In the genomic region with DNA sequence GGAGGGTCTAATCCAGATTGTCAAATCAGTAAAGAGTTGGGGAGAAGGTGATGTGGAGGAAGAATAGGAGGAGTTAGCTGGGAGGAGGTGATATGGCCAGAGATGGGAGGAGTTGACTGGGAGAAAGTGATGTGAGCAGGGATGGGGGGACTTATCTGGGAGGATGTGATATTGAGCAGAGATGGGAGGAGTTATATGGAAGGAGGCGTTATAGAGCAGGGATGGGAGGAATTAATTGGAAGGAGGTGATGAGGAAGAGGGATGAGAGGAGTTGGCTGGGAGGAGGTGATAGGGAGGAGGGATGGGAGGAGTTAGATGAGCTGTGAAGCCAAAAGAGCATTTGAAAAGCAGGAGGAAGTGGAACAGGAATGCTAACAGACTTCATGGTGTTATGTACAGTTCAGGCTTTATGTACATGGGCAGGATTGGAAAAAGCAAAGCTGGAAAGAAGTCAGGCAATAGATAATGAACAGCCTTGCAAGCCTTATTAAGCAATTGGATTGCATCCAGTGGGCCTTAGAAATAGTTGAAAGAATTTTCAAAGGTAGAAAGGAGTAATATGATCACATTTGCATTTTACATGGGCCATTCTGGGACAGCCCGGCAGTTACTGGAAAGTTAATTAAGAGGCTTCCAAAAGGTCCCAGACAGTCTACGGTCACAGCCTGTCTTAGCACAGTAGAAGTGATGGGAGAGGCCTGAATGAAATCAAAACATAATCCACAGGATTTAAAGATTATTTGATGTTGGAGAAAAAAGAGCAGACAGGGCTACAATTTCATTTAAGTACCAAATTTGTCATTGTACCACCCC, we compare ENCODE assay signal across 20 mouse cellular contexts.
DNase-seq lines count a peak whose midpoint lies in the region; ATAC-seq and TF ChIP-seq lines count a peak whose summit lies in the region.
"Had no signal": no experiment of that assay in that cellular context is flagged by ENCODE, and none has a peak within 500 bp of the region (broad histone marks: within the 10 kb centered on the region; RNA-seq: fewer than 3 reads in every experiment).

No protein-coding gene starts in this region.

- WGBS in forebrain, embryonic 11.5 days = 65% methylated on average over 3 of the region's 3 CpGs
- WGBS in forebrain, embryonic 10.5 days = 80% methylated on average over 3 of the region's 3 CpGs
- WGBS in midbrain, embryonic 14.5 days = 65% methylated on average over 3 of the region's 3 CpGs
- 66% methylated on average over 3 of the region's 3 CpGs for WGBS in midbrain, embryonic 16.5 days
- WGBS in forebrain, embryonic 16.5 days = 27% methylated on average over 3 of the region's 3 CpGs
- WGBS in midbrain, postnatal 0 days = 62% methylated on average over 3 of the region's 3 CpGs
- 70% methylated on average over 3 of the region's 3 CpGs for WGBS in heart, embryonic 11.5 days (ENCODE audit: insufficient replicate concordance)

- no peaks in the 10 kb centered on the region for H3K36me3 ChIP-seq in forebrain, embryonic 11.5 days (ENCODE audit: control insufficient read depth, insufficient read depth, low read length)
- no peaks in the 10 kb centered on the region for H3K36me3 ChIP-seq in forebrain, embryonic 10.5 days (replicated peaks)
- H3K36me3 ChIP-seq in midbrain, embryonic 14.5 days (ENCODE audit: control insufficient read depth, insufficient read depth, low read length) = no peaks in the 10 kb centered on the region
- H3K36me3 ChIP-seq in midbrain, embryonic 16.5 days (ENCODE audit: control insufficient read depth, insufficient read depth, low read length) = no peaks in the 10 kb centered on the region
- H3K36me3 ChIP-seq in forebrain, embryonic 16.5 days (ENCODE audit: control insufficient read depth, insufficient read depth) = no peaks in the 10 kb centered on the region
- no peaks in the 10 kb centered on the region for H3K36me3 ChIP-seq in midbrain, postnatal 0 days (ENCODE audit: insufficient read depth, low read length)
- H3K36me3 ChIP-seq in heart, embryonic 11.5 days (ENCODE audit: control insufficient read depth, insufficient read depth, low read length) = no peaks in the 10 kb centered on the region
- H3K36me3 ChIP-seq: heart, embryonic 15.5 days; intestine, embryonic 15.5 days had no signal

- no peaks in the 10 kb centered on the region for H3K4me1 ChIP-seq in forebrain, embryonic 11.5 days (replicated peaks; ENCODE audit: control insufficient read depth, insufficient read depth, low read length)
- no peaks in the 10 kb centered on the region for H3K4me1 ChIP-seq in forebrain, embryonic 10.5 days
- H3K4me1 ChIP-seq in midbrain, embryonic 14.5 days (ENCODE audit: control insufficient read depth, insufficient read depth, low read length) = no peaks in the 10 kb centered on the region
- no peaks in the 10 kb centered on the region for H3K4me1 ChIP-seq in midbrain, embryonic 16.5 days (ENCODE audit: control insufficient read depth, insufficient read depth, low read length)
- no peaks in the 10 kb centered on the region for H3K4me1 ChIP-seq in forebrain, embryonic 16.5 days (replicated peaks; ENCODE audit: control insufficient read depth, insufficient read depth, low read length)
- no peaks in the 10 kb centered on the region for H3K4me1 ChIP-seq in midbrain, postnatal 0 days (ENCODE audit: insufficient read depth, low read length)
- no peaks in the 10 kb centered on the region for H3K4me1 ChIP-seq in heart, embryonic 11.5 days (ENCODE audit: control insufficient read depth, insufficient read depth, low read length)
- H3K4me1 ChIP-seq: heart, embryonic 15.5 days; intestine, embryonic 15.5 days had no signal

- H3K4me3 ChIP-seq in forebrain, embryonic 11.5 days (ENCODE audit: low read depth, low read length) = no peak overlapping the region
- H3K4me3 ChIP-seq in forebrain, embryonic 10.5 days = no peak overlapping the region
- no peak overlapping the region for H3K4me3 ChIP-seq in midbrain, embryonic 14.5 days (replicated peaks; ENCODE audit: low read depth, low read length)
- no peak overlapping the region for H3K4me3 ChIP-seq in midbrain, embryonic 16.5 days (ENCODE audit: low read depth, low read length)
- H3K4me3 ChIP-seq in forebrain, embryonic 16.5 days (replicated peaks; ENCODE audit: low read length) = no peak overlapping the region
- H3K4me3 ChIP-seq in midbrain, postnatal 0 days (ENCODE audit: low read depth, low read length) = no peak overlapping the region
- no peak overlapping the region for H3K4me3 ChIP-seq in heart, embryonic 11.5 days (ENCODE audit: low read depth, low read length)
- H3K4me3 ChIP-seq: heart, embryonic 15.5 days; intestine, embryonic 15.5 days had no signal

- H3K4me2 ChIP-seq in forebrain, embryonic 11.5 days (ENCODE audit: low read depth, low read length, severe bottlenecking) = no peak overlapping the region
- no peak overlapping the region for H3K4me2 ChIP-seq in midbrain, embryonic 14.5 days (ENCODE audit: low read length)
- no peak overlapping the region for H3K4me2 ChIP-seq in midbrain, embryonic 16.5 days (ENCODE audit: low read length)
- no peak overlapping the region for H3K4me2 ChIP-seq in forebrain, embryonic 16.5 days (ENCODE audit: low read length)
- H3K4me2 ChIP-seq in midbrain, postnatal 0 days (ENCODE audit: low read depth, low read length, poor library complexity, severe bottlenecking) = no peak overlapping the region
- H3K4me2 ChIP-seq in heart, embryonic 11.5 days = no peak overlapping the region
- H3K4me2 ChIP-seq: heart, embryonic 15.5 days; intestine, embryonic 15.5 days had no signal

- DNase-seq in forebrain, embryonic 11.5 days (ENCODE audit: low spot score) = no peak
- no peak for DNase-seq in forebrain, embryonic 10.5 days (ENCODE audit: extremely low spot score, low spot score)
- peak; percentile 14 for DNase-seq in midbrain, embryonic 14.5 days
- DNase-seq in midbrain, postnatal 0 days (ENCODE audit: low spot score) = peak; percentile 16
- no peak for DNase-seq in layer of hippocampus, adult 11-12 months (ENCODE audit: low spot score)
- DNase-seq: adrenal gland, postnatal 36 days; cerebellum, adult 11 months; cerebellum, postnatal 10 days; gastrocnemius, postnatal 36 days; heart, postnatal 4 days; kidney, adult 8-10 months; kidney, postnatal 10 days; right cerebral cortex, postnatal 14 days; spleen, adult 18-20 months had no signal

- no peak overlapping the region for H3K9ac ChIP-seq in forebrain, embryonic 11.5 days (ENCODE audit: low read length)
- no peak overlapping the region for H3K9ac ChIP-seq in midbrain, embryonic 14.5 days (replicated peaks; ENCODE audit: low read length)
- no peak overlapping the region for H3K9ac ChIP-seq in midbrain, embryonic 16.5 days (ENCODE audit: low read depth, low read length)
- no peak overlapping the region for H3K9ac ChIP-seq in forebrain, embryonic 16.5 days (replicated peaks; ENCODE audit: low read depth, low read length)
- no peak overlapping the region for H3K9ac ChIP-seq in midbrain, postnatal 0 days (replicated peaks; ENCODE audit: low read length, poor library complexity, severe bottlenecking)
- no peak overlapping the region for H3K9ac ChIP-seq in heart, embryonic 11.5 days (ENCODE audit: low read depth, low read length)
- H3K9ac ChIP-seq: heart, embryonic 15.5 days; intestine, embryonic 15.5 days had no signal

- peak; percentile 69 for ATAC-seq in forebrain, embryonic 11.5 days (replicated peaks; ENCODE audit: low FRiP score)
- no peak; the same call in 1 of the 2 replicates for ATAC-seq in midbrain, embryonic 14.5 days (ENCODE audit: low FRiP score, low TSS enrichment)
- no peak; the same call in 1 of the 2 replicates for ATAC-seq in midbrain, embryonic 16.5 days
- peak; percentile 84 for ATAC-seq in forebrain, embryonic 16.5 days
- no peak for ATAC-seq in midbrain, postnatal 0 days (ENCODE audit: low FRiP score)
- ATAC-seq in heart, embryonic 11.5 days (replicated peaks; ENCODE audit: insufficient number of reproducible peaks, low FRiP score, low TSS enrichment) = no peak
- ATAC-seq: intestine, embryonic 15.5 days had no signal

- H3K27ac ChIP-seq in forebrain, embryonic 11.5 days (ENCODE audit: low read depth, low read length) = no peak overlapping the region
- H3K27ac ChIP-seq in forebrain, embryonic 10.5 days = no peak overlapping the region
- H3K27ac ChIP-seq in midbrain, embryonic 14.5 days (replicated peaks; ENCODE audit: low read depth, low read length) = no peak overlapping the region
- no peak overlapping the region for H3K27ac ChIP-seq in midbrain, embryonic 16.5 days (ENCODE audit: low read length)
- no peak overlapping the region for H3K27ac ChIP-seq in forebrain, embryonic 16.5 days (ENCODE audit: low read length)
- H3K27ac ChIP-seq in midbrain, postnatal 0 days (ENCODE audit: low read depth, low read length) = no peak overlapping the region
- no peak overlapping the region for H3K27ac ChIP-seq in heart, embryonic 11.5 days (ENCODE audit: low read depth, low read length)
- H3K27ac ChIP-seq: heart, embryonic 15.5 days; intestine, embryonic 15.5 days; macrophage had no signal

- H3K27me3 ChIP-seq in forebrain, embryonic 11.5 days (ENCODE audit: control insufficient read depth, insufficient read depth, low read length) = no peaks in the 10 kb centered on the region
- no peaks in the 10 kb centered on the region for H3K27me3 ChIP-seq in forebrain, embryonic 10.5 days (ENCODE audit: poor library complexity, severe bottlenecking)
- no peaks in the 10 kb centered on the region for H3K27me3 ChIP-seq in midbrain, embryonic 14.5 days (ENCODE audit: control insufficient read depth, insufficient read depth, low read length)
- no peaks in the 10 kb centered on the region for H3K27me3 ChIP-seq in midbrain, embryonic 16.5 days (ENCODE audit: control insufficient read depth, insufficient read depth, low read depth, low read length)
- H3K27me3 ChIP-seq in forebrain, embryonic 16.5 days (replicated peaks; ENCODE audit: control insufficient read depth, insufficient read depth, low read length) = no peaks in the 10 kb centered on the region
- no peaks in the 10 kb centered on the region for H3K27me3 ChIP-seq in midbrain, postnatal 0 days (ENCODE audit: insufficient read depth, low read length)
- H3K27me3 ChIP-seq in heart, embryonic 11.5 days (ENCODE audit: control insufficient read depth, insufficient read depth, low read length) = no peaks in the 10 kb centered on the region
- H3K27me3 ChIP-seq: heart, embryonic 15.5 days; intestine, embryonic 15.5 days had no signal

- no peak for TF ChIP-seq CTCF in midbrain, postnatal 0 days (IDR thresholded peaks at IDR 0.05)

- H3K9me3 ChIP-seq in forebrain, embryonic 11.5 days (ENCODE audit: control insufficient read depth, low read length) = no peaks in the 10 kb centered on the region
- H3K9me3 ChIP-seq in forebrain, embryonic 10.5 days = no peaks in the 10 kb centered on the region
- no peaks in the 10 kb centered on the region for H3K9me3 ChIP-seq in midbrain, embryonic 14.5 days (ENCODE audit: control insufficient read depth, low read length)
- no peaks in the 10 kb centered on the region for H3K9me3 ChIP-seq in midbrain, embryonic 16.5 days (replicated peaks; ENCODE audit: control insufficient read depth, low read length, poor library complexity, severe bottlenecking)
- H3K9me3 ChIP-seq in forebrain, embryonic 16.5 days (ENCODE audit: control insufficient read depth, low read length) = no peaks in the 10 kb centered on the region
- H3K9me3 ChIP-seq in midbrain, postnatal 0 days (ENCODE audit: low read length) = no peaks in the 10 kb centered on the region
- H3K9me3 ChIP-seq in heart, embryonic 11.5 days (replicated peaks; ENCODE audit: control insufficient read depth, low read length) = no peaks in the 10 kb centered on the region
- H3K9me3 ChIP-seq: heart, embryonic 15.5 days; intestine, embryonic 15.5 days had no signal

Comparison
In these comparisons a context has a peak if more than half of its experiments do, and no peak if none do; other contexts are left out.
1. ATAC-seq: peak in forebrain, embryonic 11.5 days (single experiment) and forebrain, embryonic 16.5 days (single experiment); none in midbrain, embryonic 14.5 days (single experiment), midbrain, embryonic 16.5 days (single experiment), midbrain, postnatal 0 days (single experiment) and heart, embryonic 11.5 days (single experiment).
2. DNase-seq: peak in midbrain, embryonic 14.5 days (single experiment) and midbrain, postnatal 0 days (single experiment); none in forebrain, embryonic 11.5 days (single experiment), forebrain, embryonic 10.5 days (single experiment) and layer of hippocampus, adult 11-12 months (single experiment).